Mouse (Mus musculus) lung, postnatal 10 days (tissue): ENCODE data around the gene Ccdc194.

Experiments
- DNase-seq: peaks from one replicate; pipeline ENCODE4 v3.0.0; 2021

The Ccdc194 gene

GRCm38 (mm10) chr8:71525226-71526050, at the start of gene Ccdc194:
Gene Ccdc194 (minus strand): TSS chr8:71525711.
- DNase-seq = no peak

GRCm38 (mm10) chr8:71575020-71575419, 49.5 kb upstream of the Ccdc194 start:
- no peak for DNase-seq

DNA sequence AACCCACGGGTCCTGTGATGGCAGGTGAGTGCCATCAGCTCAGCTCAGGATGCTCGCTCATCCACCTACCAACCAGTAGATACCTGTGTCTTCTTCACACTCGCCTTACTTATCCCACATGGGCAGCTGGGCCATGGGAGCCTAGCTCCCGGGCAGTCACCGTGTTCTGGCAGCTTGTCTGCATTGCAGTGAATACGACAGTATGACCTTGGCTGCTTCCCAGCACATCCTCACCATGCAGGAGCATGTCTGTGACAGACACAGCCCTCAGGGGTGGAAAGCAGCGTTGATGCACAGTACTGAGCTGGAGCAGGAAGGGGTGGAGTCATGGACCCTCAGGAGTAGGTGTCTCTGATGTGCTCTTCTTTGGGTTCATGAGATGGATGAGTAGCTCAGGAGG, 48.9 kb upstream of the Ccdc194 start:
- DNase-seq = no peak

GRCm38 (mm10) chr8:71572847-71573633, 47.5 kb upstream of the Ccdc194 start:
- peak; percentile 48 for DNase-seq

DNA sequence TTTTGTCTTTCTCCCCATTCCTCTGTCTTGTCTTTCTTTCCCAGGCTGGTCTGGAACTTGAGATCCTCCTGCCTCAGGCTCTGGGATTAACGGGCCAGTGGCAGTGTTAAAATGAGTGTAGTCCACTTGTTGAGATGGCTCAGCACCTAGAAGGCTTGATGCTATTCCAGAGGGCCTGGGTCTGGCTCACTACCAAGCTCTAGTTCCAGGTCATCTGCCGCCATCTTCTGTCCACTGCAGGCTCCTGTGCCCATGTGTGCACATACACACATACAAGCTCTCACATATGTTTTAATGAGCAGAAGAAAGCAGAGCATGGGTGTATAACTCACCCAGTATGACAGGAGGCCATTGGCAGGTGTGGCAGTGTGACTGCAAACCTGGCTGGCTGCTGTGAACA, 46.6 kb upstream of the Ccdc194 start:
- no peak for DNase-seq

- DNase-seq = peak; percentile 94
Measured at GRCm38 (mm10) chr8:71570291-71570954, 44.9 kb upstream of the Ccdc194 start.

DNA sequence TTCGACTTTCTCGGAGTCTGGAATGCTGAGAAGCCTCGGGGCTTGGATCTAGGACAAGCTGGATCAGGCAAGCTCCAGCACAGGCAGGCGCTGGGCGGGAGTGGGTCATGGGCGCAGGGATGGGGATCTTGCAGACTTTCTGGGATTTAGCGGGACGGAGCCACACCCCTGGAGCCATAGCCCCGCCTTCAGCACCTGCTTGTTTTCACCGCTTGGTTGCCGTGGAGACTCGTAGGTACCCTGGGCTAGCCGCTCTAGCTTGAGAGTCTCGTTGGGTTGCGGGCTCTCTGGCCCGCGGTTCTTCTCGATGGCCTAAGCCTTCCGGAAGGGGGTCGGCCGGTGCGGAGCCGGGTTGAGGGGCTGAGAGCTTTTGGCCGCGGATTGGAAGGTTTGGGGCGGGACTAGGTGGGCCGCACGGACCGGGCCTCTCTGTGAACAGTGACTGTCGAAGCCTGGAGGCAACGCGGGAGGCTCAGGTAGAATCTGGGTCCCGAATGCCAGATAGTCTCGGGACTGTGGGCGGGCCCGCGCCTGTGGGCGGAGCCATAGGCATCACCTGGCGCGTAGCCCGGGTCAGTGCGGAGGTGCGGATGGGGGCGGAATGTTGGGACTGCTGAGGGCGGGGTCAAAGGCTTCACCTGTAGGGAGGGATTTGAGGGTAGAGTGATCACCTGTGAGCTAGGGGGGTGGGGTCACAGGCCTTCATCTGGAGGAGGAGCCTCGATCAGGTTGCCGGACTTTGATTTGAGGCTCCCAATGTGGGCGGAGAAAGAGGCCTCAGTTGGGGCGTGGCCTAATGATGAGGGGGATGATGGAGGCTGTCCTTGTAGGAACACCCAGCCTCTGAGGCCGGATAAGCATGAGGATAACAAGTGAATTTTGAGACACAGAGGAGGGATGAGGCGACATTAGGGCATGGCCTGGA, 44.1 kb upstream of the Ccdc194 start:
- DNase-seq = peak; percentile 94

GRCm38 (mm10) chr8:71568941-71569340, 43.4 kb upstream of the Ccdc194 start:
- DNase-seq = no peak

GRCm38 (mm10) chr8:71568387-71568937, 43.0 kb upstream of the Ccdc194 start, which contains the start of gene Slc27a1:
Gene Slc27a1 (plus strand): TSS chr8:71568882.
- peak; percentile 82 for DNase-seq

- DNase-seq = no peak
Measured at GRCm38 (mm10) chr8:71567587-71567986, 42.1 kb upstream of the Ccdc194 start.

DNA sequence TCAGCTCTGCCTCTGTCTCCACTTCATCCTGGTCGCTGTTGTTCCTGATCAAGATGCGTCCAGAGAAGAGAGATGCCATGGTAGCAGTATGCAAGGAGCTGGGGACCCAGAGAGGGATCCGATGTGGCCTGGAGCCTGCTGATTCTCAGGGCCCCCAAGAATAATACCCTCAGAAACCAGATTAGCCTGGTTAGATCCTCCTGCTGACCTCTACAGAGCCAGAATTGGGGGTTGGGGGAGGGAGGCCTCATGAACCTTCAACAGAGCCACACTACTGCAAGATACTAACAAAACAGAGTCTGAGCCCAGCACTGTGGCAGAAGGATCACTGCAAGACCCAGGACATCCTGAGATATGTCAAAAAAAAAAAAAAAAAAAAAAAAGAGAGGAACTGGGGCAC, 41.0 kb upstream of the Ccdc194 start, which contains the start of gene Nxnl1:
Gene Nxnl1, minus strand, starts transcription at position 101 of the 400 bp plus-strand sequence.
- DNase-seq = no peak

DNA sequence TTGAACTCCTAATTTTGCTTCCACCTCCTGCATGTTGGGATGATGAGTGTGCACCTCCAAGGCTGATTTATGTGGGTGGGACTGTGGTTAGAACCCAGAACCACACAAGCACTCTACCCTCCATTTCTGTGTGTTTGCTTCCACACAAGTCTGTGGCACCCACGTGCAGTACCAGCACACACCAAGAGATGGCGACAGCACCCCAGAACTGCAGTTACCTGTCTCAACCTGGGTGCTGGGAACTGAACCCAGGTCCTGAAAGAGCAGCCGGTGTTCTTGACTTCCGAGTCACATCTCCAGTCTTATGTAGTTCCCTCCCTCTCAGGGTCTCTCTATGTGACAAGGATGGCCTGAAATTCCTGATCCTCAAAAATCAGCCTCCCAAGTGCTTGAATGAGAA, 38.5 kb upstream of the Ccdc194 start:
- no peak for DNase-seq

DNA sequence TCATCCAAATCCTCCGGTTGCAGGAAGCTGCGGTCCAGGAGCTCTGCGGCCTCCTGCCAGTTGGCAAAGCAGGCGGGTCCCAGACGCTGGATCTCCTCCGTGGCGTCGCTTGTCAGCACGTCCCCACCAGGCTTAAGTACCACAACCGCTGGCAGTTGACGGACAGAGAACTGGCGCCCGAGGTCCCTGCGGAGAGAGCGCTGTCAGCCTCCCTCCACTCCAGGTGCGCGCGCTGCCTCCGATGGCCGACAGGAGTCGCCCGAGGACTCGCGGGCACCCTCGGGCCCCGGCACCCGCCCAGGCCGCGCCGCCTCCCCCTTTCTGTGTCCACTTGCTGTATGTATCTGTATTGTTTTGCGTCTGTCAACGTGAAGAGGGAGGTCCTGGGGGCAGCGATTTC, 37.2 kb upstream of the Ccdc194 start:
- peak; percentile 89 for DNase-seq

DNA sequence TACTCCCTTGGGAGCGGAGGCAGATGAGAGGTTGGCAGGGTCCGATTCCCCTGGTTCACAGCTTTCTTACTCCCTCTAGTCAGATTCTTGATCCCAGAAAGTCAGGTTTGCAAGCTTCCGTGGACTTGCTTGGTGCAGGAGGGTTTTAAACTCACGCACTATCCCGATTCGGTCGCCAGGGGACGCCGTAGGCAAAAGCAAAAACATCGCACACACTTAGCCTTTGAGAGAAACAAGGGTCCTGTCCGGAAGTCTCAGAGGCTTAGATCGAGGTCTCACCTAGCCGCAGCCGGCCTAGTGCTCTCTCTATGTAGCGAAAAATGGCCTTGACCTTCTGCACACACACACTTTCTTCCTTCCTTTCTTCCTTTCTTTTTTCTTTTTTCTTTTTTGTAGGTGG, 35.9 kb upstream of the Ccdc194 start:
- peak; percentile 74 for DNase-seq

DNA sequence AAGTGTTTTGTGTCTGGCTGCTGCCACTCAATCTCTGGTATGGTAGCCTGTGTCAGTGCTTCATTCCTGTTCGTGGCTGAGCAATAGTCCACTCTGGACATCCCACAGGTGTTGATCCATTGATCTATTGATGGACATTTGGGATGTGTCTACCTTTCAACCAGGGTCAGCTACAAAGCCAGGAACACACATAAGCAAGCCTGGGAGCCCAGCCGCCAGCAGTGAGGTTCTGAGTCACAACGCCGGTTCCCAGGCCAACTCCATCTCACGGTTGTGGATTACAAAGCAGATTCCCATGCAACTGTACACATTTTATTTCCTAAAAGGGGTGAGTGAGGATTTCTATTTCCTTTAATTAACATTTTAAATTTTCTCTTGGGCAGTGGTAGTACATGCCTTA, 35.3 kb upstream of the Ccdc194 start:
- no peak for DNase-seq

GRCm38 (mm10) chr8:71560071-71560470, 34.6 kb upstream of the Ccdc194 start:
- no peak for DNase-seq

- peak; percentile 90 for DNase-seq
Measured at GRCm38 (mm10) chr8:71558958-71559690, 33.6 kb upstream of the Ccdc194 start.

DNA sequence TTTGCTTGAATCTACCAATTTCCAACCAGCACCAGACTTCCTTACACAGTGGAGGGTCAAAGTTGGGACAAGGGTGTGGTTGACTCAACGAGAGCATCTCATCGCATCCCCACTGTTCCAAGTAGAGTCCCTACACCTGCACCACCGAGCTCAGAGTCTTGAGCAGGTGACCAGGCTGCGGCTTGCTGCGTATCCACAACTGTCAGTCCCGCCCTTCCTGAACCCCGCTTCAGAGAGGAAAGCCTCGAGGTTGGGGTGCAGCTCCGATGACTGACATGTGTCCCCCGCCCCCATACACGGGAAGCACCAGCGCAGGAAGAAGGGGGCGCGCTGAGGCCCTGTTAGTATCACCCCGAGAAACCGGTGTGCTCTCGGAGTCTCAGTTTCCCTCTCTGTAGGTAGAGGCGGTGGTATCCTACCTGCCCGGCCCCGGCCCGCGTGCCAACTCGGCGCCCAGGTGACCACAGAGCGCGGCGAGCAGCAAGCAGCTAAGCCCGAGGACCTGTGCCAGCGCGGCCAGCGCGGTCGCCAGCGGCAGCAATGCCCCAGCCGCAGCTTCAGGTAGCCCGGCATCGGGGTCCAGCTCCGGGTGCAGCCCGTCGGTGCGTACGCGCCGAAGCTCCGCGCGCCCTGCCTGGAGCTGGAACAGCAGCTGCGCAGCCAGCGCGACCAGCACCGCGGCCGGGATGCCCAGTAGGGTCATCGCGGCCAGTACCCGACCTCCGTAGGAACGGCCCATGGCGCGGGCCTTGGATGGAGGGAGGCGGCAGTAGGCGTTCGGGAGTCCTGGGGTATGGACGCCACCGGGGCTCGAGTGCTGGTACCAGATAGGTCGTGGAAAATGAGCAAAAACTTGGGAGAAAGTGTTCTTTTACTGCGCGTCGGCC, 32.8 kb upstream of the Ccdc194 start, which contains the start of gene Tmem221:
Gene Tmem221, minus strand, starts transcription at position 801 of the 887 bp plus-strand sequence.
- DNase-seq = no peak

GRCm38 (mm10) chr8:71554644-71555043, 29.1 kb upstream of the Ccdc194 start:
- DNase-seq = no peak

- DNase-seq = no peak
Measured at GRCm38 (mm10) chr8:71554001-71554400, 28.5 kb upstream of the Ccdc194 start.
